Mouse (Mus musculus): ENCODE results near the gene Cnih2. TPM values are rescaled to one million over a fixed set of nuclear protein-coding genes. Genes with fewer than 3 reads are reported as not detected.

The Cnih2 gene
- polyA plus RNA-seq, 1 experiment from 2014 or later, result 216 TPM

- Histone ChIP-seq H3K27ac (no peak overlapping the region), H3K4me3 (no peak overlapping the region), H3K36me3 (no peaks in the 10 kb centered on the region), H3K4me1 (peaks cover 36% of the 10 kb centered on the region), H3K9me3 (replicated peaks) (no peaks in the 10 kb centered on the region), H3K4me2 (replicated peaks) (no peak overlapping the region), H3K9ac (peak overlapping the region; percentile 32; the same call in 1 of the 2 replicates), H3K27me3 (peaks cover 7% of the 10 kb centered on the region; the same call in 1 of the 2 replicates)
- ATAC-seq (ENCODE audit: low FRiP score), result no peak
- 37% methylated on average over 5 of the region's 5 CpGs for WGBS
Measured at GRCm38 (mm10) chr19:5060365-5061330, 37.7 kb downstream of the Cnih2 start.

GRCm38 (mm10) chr19:5058801-5059771 is 39.2 kb downstream of the Cnih2 start:
- WGBS, result 16% methylated on average over 10 of the region's 10 CpGs
- Histone ChIP-seq H3K4me1 (peaks cover 31% of the 10 kb centered on the region), H3K4me3 (no peak overlapping the region), H3K36me3 (no peaks in the 10 kb centered on the region), H3K4me2 (replicated peaks) (no peak overlapping the region), H3K27ac (no peak overlapping the region), H3K9ac (no peak overlapping the region), H3K9me3 (replicated peaks) (no peaks in the 10 kb centered on the region), H3K27me3 (peaks cover 19% of the 10 kb centered on the region)
- 0 out of 2 replicates have a peak, but pooled peaks have one; percentile 18 for ATAC-seq (ENCODE audit: low FRiP score)

GRCm38 (mm10) chr19:5057876-5058775 is 40.2 kb downstream of the Cnih2 start:
- no peak for ATAC-seq (ENCODE audit: low FRiP score)
- Histone ChIP-seq H3K27me3 (peaks cover 28% of the 10 kb centered on the region), H3K9ac (no peak overlapping the region), H3K36me3 (no peaks in the 10 kb centered on the region), H3K4me3 (no peak overlapping the region), H3K4me1 (peaks cover 31% of the 10 kb centered on the region), H3K9me3 (replicated peaks) (no peaks in the 10 kb centered on the region), H3K4me2 (replicated peaks) (no peak overlapping the region), H3K27ac (no peak overlapping the region)
- WGBS, result 24% methylated on average over 16 of the region's 16 CpGs

- peak; percentile 24; the same call in 1 of the 2 replicates for ATAC-seq (ENCODE audit: low FRiP score)
- Histone ChIP-seq H3K27me3 (peaks cover 47% of the 10 kb centered on the region), H3K4me2 (replicated peaks) (0 out of 2 replicates have a peak overlapping the region, but pooled peaks have one; percentile 15), H3K4me1 (peaks cover 40% of the 10 kb centered on the region), H3K9me3 (replicated peaks) (no peaks in the 10 kb centered on the region), H3K27ac (no peak overlapping the region), H3K9ac (no peak overlapping the region), H3K36me3 (no peaks in the 10 kb centered on the region), H3K4me3 (no peak overlapping the region)
- WGBS, result 14% methylated on average over 6 of the region's 6 CpGs
Measured at GRCm38 (mm10) chr19:5056251-5056650, 42.1 kb downstream of the Cnih2 start.

- no peak overlapping the region for H3K4me3 ChIP-seq
- ATAC-seq (ENCODE audit: low FRiP score), result no peak
- H3K4me1 ChIP-seq, result peaks cover 35% of the 10 kb centered on the region
Measured at GRCm38 (mm10) chr19:5053909-5054308, 44.4 kb downstream of the Cnih2 start.

GRCm38 (mm10) chr19:5052853-5053252 is 45.5 kb downstream of the Cnih2 start:
- WGBS, result 51% methylated on average over 17 of the region's 17 CpGs
- Histone ChIP-seq H3K4me3 (no peak overlapping the region), H3K27ac (no peak overlapping the region), H3K9me3 (replicated peaks) (no peaks in the 10 kb centered on the region), H3K36me3 (peaks cover 19% of the 10 kb centered on the region), H3K4me2 (replicated peaks) (no peak overlapping the region), H3K4me1 (peaks cover 26% of the 10 kb centered on the region), H3K9ac (no peak overlapping the region), H3K27me3 (peaks cover 64% of the 10 kb centered on the region)
- no peak for ATAC-seq (ENCODE audit: low FRiP score)

More at GRCm38 (mm10) chr19:5053909-5054308, 44.4 kb downstream of the Cnih2 start:
- Histone ChIP-seq H3K9ac (no peak overlapping the region), H3K27ac (no peak overlapping the region), H3K9me3 (replicated peaks) (no peaks in the 10 kb centered on the region), H3K4me2 (replicated peaks) (no peak overlapping the region), H3K36me3 (peaks cover 11% of the 10 kb centered on the region), H3K27me3 (peaks cover 70% of the 10 kb centered on the region)
- WGBS, result 15% methylated on average over 9 of the region's 9 CpGs

- peaks cover 25% of the 10 kb centered on the region for H3K4me1 ChIP-seq
- H3K27ac ChIP-seq, result no peak overlapping the region
- H3K4me3 ChIP-seq, result no peak overlapping the region
- no peak for ATAC-seq (ENCODE audit: low FRiP score)
- H3K4me2 ChIP-seq (replicated peaks), result no peak overlapping the region
- H3K9me3 ChIP-seq (replicated peaks), result no peaks in the 10 kb centered on the region
- H3K36me3 ChIP-seq, result peaks cover 25% of the 10 kb centered on the region
- peaks cover 64% of the 10 kb centered on the region for H3K27me3 ChIP-seq
- no peak overlapping the region for H3K9ac ChIP-seq
- 19% methylated on average over 25 of the region's 25 CpGs for WGBS
Measured at GRCm38 (mm10) chr19:5052166-5052822, 46.0 kb downstream of the Cnih2 start.

- Histone ChIP-seq H3K4me3 (no peak overlapping the region), H3K27me3 (peaks cover 64% of the 10 kb centered on the region)
Measured at GRCm38 (mm10) chr19:5051515-5051914, 46.8 kb downstream of the Cnih2 start.

GRCm38 (mm10) chr19:5051031-5051430 is 47.3 kb downstream of the Cnih2 start:
- 8% methylated on average over 17 of the region's 17 CpGs for WGBS
- Histone ChIP-seq H3K4me1 (peaks cover 25% of the 10 kb centered on the region), H3K9ac (no peak overlapping the region), H3K4me3 (no peak overlapping the region), H3K9me3 (replicated peaks) (no peaks in the 10 kb centered on the region), H3K27me3 (peaks cover 64% of the 10 kb centered on the region), H3K4me2 (replicated peaks) (peak overlapping the region; percentile 11; the same call in 1 of the 2 replicates), H3K36me3 (peaks cover 37% of the 10 kb centered on the region), H3K27ac (no peak overlapping the region)
- ATAC-seq (ENCODE audit: low FRiP score), result no peak

More at GRCm38 (mm10) chr19:5051515-5051914, 46.8 kb downstream of the Cnih2 start:
- 51% methylated on average over 3 of the region's 3 CpGs for WGBS
- H3K36me3 ChIP-seq, result peaks cover 33% of the 10 kb centered on the region
- peaks cover 25% of the 10 kb centered on the region for H3K4me1 ChIP-seq
- no peak overlapping the region for H3K27ac ChIP-seq
- no peak overlapping the region for H3K4me2 ChIP-seq (replicated peaks)
- no peak for ATAC-seq (ENCODE audit: low FRiP score)
- H3K9me3 ChIP-seq (replicated peaks), result no peaks in the 10 kb centered on the region
- H3K9ac ChIP-seq, result no peak overlapping the region

- Histone ChIP-seq H3K4me1 (peaks cover 25% of the 10 kb centered on the region), H3K4me2 (replicated peaks) (peak within 1 kb of the TSS; percentile 11; the same call in 1 of the 2 replicates), H3K9me3 (replicated peaks) (no peaks in the 10 kb centered on the region), H3K36me3 (peaks cover 43% of the 10 kb centered on the region), H3K27me3 (peaks cover 63% of the 10 kb centered on the region), H3K27ac (no peak within 1 kb of the TSS), H3K9ac (no peak within 1 kb of the TSS), H3K4me3 (no peak within 1 kb of the TSS)
- ATAC-seq (ENCODE audit: low FRiP score), result no peak
- 16% methylated on average over 14 of the region's 14 CpGs for WGBS
Measured at GRCm38 (mm10) chr19:5050047-5050905, 48.0 kb downstream of the Cnih2 start, which contains the start of gene Rin1. Gene Rin1 (plus strand): TSS chr19:5050481.
